Mouse (Mus musculus): ENCODE measurements around the gene Pdss2.
"Not testable (repeated sequence)": the region's sequence is repeated elsewhere in the genome, so short reads cannot be mapped to it uniquely, and the experiment has no call there.

The Pdss2 gene

GRCm38 (mm10) chr10:43373035-43373434 is 151.7 kb downstream of the Pdss2 start:
- DNase-seq (ENCODE audit: low spot score in 2 of 2), result no peak

GRCm38 (mm10) chr10:43373666-43374065 is 152.4 kb downstream of the Pdss2 start:
- no peak for DNase-seq (ENCODE audit: low spot score in 2 of 2)

- DNase-seq (ENCODE audit: low spot score in 2 of 2), result peak; percentile 7 to 24
Measured at GRCm38 (mm10) chr10:43375286-43375685, 154.0 kb downstream of the Pdss2 start.

GRCm38 (mm10) chr10:43376749-43377148 is 155.5 kb downstream of the Pdss2 start:
- DNase-seq (ENCODE audit: low spot score in 2 of 2), result no peak

GRCm38 (mm10) chr10:43378279-43378678 is 157.0 kb downstream of the Pdss2 start:
- DNase-seq (ENCODE audit: low spot score in 2 of 2), result peak in 1 of 2 experiments; percentile 3

- no peak for DNase-seq (ENCODE audit: low spot score in 2 of 2)
Measured at GRCm38 (mm10) chr10:43378732-43379644, 157.7 kb downstream of the Pdss2 start.

- DNase-seq (ENCODE audit: low spot score in 2 of 2), result no peak
Measured at GRCm38 (mm10) chr10:43382660-43383059, 161.4 kb downstream of the Pdss2 start.

GRCm38 (mm10) chr10:43384623-43385022 is 163.3 kb downstream of the Pdss2 start:
- DNase-seq (ENCODE audit: low spot score in 2 of 2), result no peak

GRCm38 (mm10) chr10:43392921-43393320 is 171.6 kb downstream of the Pdss2 start:
- no peak for DNase-seq (ENCODE audit: low spot score in 2 of 2)

- DNase-seq (ENCODE audit: low spot score in 2 of 2), result no peak
Measured at GRCm38 (mm10) chr10:43393818-43394217, 172.5 kb downstream of the Pdss2 start.

GRCm38 (mm10) chr10:43395824-43396223 is 174.5 kb downstream of the Pdss2 start:
- DNase-seq (ENCODE audit: low spot score in 2 of 2), result no peak

GRCm38 (mm10) chr10:43399596-43400316 is 178.5 kb downstream of the Pdss2 start:
- DNase-seq (ENCODE audit: low spot score in 2 of 2), result no peak

- no peak for DNase-seq (ENCODE audit: low spot score in 2 of 2)
Measured at GRCm38 (mm10) chr10:43406107-43406506, 184.8 kb downstream of the Pdss2 start.

- no peak for DNase-seq (ENCODE audit: low spot score in 2 of 2)
Measured at GRCm38 (mm10) chr10:43406885-43407284, 185.6 kb downstream of the Pdss2 start.

- no peak for DNase-seq (ENCODE audit: low spot score in 2 of 2)
Measured at GRCm38 (mm10) chr10:43409506-43410230, 188.4 kb downstream of the Pdss2 start.

GRCm38 (mm10) chr10:43411164-43411563 is 189.9 kb downstream of the Pdss2 start:
- DNase-seq (ENCODE audit: low spot score in 2 of 2), result not testable (repeated sequence)

GRCm38 (mm10) chr10:43417346-43417745 is 196.1 kb downstream of the Pdss2 start:
- no peak for DNase-seq (ENCODE audit: low spot score in 2 of 2)

- no peak for DNase-seq (ENCODE audit: low spot score in 2 of 2)
Measured at GRCm38 (mm10) chr10:43420660-43421413, 199.6 kb downstream of the Pdss2 start.

- no peak for DNase-seq (ENCODE audit: low spot score in 2 of 2)
Measured at GRCm38 (mm10) chr10:43422061-43422770, 200.9 kb downstream of the Pdss2 start.

- no peak for DNase-seq (ENCODE audit: low spot score in 2 of 2)
Measured at GRCm38 (mm10) chr10:43424545-43424944, 203.3 kb downstream of the Pdss2 start.

GRCm38 (mm10) chr10:43430606-43431005 is 209.3 kb downstream of the Pdss2 start:
- no peak for DNase-seq (ENCODE audit: low spot score in 2 of 2)
